Mouse (Mus musculus): Measurements from ENCODE around the gene Plekha7. TPM values are rescaled to one million over a fixed set of nuclear protein-coding genes. Genes with fewer than 3 reads are reported as not detected.

Plekha7 gene
- polyA plus RNA-seq, 3 experiments from 2014 or later: 4.6 to 13.4 (median 6.8) TPM

DNA sequence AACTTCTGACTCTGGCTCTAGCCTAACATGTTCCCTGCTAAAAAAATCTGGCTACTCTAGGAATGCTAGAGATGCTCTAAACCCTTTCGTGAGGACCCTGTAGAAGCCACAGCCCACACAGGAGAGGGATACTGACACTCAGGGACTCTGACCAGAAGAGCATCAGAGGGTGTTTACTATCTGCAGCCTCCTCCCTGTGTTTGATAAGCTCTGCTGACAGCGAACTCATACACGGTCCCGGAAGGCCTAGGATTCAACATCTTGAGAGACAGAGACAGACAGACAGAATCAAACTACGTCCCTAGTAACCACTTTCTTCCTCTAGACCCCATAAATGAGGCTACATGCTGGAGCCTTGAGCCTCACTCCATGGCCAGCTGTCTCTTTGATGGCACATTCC lies 20.2 kb downstream of the Plekha7 start:
- no peak for ATAC-seq

DNA sequence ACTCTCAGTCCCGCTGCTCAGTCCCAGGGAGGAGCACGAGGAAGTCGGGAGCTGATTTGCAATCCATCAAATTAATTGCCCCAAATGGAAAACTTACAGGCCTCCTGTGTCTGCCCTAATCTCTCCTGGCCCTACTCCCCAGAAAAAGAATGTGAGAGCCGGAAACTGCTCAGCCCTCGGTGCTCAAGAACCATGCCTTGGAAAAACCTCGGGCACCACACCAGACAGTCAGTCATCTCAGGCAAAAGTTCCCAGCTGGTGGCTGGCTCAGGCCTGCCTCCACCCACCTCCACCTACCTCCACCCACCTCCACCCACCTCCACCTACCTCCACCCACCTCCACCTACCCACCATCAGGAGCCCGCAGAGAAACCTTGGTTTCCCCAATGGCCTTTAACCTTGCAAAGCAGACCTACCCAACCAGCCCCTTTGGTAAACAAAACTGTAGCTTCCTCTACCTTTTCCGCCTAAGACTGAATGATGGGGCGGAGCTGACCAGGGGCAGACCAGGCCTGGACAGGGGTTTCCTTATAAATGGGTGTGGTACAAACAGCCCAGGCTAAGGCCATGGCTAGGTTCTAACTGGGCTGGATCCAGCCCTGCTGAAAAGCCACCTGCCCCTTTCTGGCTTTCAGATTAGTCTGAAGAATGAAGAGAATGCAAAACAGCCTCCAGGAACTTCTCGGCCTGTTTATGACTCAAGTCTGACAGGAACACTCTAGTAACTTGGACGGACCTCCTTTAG lies 21.4 kb downstream of the Plekha7 start:
- no peak for ATAC-seq

DNA sequence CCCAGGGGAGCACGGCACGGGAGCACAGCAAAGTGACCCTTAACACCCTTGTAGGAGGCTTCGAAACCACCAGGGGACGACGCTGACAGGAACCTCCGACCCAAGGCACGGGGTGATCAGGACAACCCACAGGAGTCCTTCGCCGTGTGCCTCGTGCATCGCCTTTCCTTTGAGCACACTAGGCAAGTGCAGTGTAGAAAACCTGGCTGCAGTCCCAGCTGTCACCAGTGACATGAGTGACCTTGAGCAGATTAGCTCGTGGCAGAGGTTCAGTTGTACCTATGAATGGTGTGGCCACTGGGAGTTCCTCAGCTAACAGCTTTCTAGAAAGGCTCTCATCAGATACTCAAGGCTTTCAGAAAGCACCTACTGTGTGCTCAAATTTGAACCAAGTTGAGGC lies 22.0 kb downstream of the Plekha7 start:
- ATAC-seq: no peak

- ATAC-seq: no peak
Observed at GRCm38 (mm10) chr7:116285216-116285615, 23.0 kb downstream of the Plekha7 start.

- no peak for ATAC-seq
Observed at GRCm38 (mm10) chr7:116282755-116283154, 25.4 kb downstream of the Plekha7 start.

GRCm38 (mm10) chr7:116280126-116280525 lies 28.1 kb downstream of the Plekha7 start:
- ATAC-seq: no peak

- no peak for ATAC-seq
Observed at GRCm38 (mm10) chr7:116278280-116278679, 29.9 kb downstream of the Plekha7 start.

GRCm38 (mm10) chr7:116276315-116276714 lies 31.9 kb downstream of the Plekha7 start:
- no peak for ATAC-seq

DNA sequence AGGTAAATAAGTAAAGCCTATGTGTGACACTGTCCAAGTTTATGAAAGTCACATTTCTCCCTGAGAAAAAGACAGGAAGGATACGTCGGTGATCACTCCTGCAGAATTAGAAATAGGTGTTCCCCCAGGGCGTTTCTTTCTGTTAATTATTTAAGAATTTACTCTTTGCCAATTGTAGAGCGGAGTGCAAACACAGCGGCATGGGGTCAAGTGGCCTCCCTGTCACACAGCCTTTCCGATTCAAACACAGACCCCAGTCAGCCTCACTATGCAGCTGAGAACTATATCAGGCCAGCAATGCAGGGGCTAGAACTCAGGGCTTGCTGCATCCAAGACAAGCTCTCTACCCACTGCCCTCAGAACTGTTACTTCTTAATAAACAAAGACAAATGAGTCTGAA lies 35.1 kb downstream of the Plekha7 start:
- no peak for ATAC-seq

DNA sequence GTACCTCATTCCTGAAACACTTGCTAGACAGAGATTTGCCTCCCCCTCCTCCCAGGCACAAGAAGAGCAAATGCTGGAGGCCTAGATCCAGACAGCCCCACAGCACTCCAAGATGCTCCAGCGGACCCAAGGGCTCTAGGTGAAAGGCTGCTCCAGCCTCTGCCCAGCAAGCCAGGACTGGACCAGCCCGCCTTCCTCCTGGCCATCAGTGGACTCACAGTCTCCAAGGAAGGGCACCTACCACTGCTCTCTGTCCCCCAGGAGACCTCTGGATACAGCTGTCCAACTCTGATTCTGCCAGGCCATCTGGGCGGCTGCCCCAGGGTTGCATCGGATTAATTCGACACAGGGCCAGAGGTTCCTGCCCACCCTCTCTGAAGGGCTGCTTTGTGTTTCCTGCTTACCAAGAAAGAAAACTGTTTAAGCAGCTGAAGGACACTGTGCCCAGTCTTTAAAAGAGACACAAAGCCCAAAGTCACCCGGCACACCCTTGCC lies 38.6 kb downstream of the Plekha7 start:
- ATAC-seq: no peak

- ATAC-seq: no peak
Observed at GRCm38 (mm10) chr7:116268113-116268926, 39.9 kb downstream of the Plekha7 start.

DNA sequence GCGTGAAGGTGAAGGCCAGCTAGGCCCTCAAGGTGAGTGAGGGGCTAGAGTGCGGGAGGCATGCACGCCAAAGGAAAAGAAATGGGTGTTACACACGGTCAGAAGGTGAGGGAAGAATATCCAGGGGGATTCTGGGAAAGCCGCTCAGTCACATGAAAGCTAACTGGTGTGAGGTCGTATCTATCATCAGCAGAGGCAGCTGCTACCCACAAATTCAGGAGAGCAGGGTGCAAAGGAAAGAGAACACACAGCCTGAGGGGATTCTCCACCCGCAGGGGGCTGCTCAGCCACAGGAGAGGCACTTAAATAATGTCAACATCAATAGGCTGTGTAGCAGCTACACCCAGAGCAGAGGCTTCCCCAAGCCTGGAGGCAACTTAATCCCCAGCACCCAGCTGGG lies 44.9 kb downstream of the Plekha7 start:
- ATAC-seq: no peak

DNA sequence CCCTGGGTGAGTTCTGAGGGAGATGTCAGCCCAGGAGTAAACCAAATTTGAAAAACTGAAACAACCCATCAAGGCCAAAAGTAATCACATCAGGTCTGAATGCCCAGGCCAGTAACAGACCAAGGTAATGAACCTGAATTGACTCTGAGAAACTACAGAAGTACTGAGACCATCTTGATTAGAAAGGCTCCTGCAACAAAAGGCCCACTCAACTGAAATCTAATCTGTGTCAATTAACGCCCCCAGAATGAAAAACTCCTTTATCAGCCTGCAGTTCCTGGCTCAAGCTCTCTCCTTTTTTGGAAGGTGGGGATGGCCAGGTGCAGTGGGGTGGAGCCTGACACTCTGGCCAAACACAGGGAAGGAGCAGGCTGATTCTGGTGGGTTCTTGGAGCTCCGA lies 45.7 kb downstream of the Plekha7 start:
- ATAC-seq: no peak

GRCm38 (mm10) chr7:116262101-116262500 lies 46.1 kb downstream of the Plekha7 start:
- no peak for ATAC-seq

- ATAC-seq: peak; percentile 38
Observed at GRCm38 (mm10) chr7:116260826-116261615, 47.2 kb downstream of the Plekha7 start.

- ATAC-seq: no peak
Observed at GRCm38 (mm10) chr7:116258464-116259185, 49.6 kb downstream of the Plekha7 start.

GRCm38 (mm10) chr7:116257953-116258352 lies 50.2 kb downstream of the Plekha7 start:
- no peak for ATAC-seq

DNA sequence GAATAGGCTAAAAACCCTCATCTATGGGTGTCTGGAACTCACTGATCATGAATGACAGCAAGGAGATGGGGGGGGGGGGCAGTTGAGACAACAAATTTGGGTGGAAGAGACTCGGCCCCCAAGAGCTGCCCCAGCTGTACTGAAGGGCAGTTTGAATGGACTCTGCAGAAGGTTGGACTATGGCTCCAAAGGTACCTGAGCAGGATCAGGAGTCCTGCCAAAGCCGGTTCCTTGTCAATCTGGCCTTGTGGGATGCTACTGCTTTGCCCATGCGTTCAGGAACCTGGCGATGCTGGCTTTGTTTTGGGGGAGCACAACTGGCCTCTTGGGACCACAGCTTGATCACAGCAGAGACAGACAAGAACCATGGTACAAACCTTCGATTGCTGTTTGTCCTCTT lies 52.5 kb downstream of the Plekha7 start:
- no peak for ATAC-seq

DNA sequence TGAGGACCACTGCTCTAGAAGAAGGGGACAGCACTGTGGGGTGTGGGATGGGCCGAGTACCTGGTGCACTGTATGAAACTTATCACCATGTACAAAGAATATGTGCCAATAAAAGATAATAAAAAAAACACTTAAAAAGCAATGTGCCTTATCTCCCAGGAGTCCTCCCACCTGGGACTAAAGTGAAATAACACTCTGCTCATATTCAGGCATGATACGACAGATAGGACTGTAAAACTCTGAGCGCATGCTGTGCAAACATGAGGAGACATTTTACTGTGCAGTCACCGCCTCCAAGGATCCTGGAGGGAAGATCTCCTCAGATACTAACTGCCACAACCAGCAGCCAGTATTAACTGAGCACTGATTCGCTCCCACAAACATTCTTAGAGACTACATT lies 53.5 kb downstream of the Plekha7 start:
- no peak for ATAC-seq

- no peak for ATAC-seq
Observed at GRCm38 (mm10) chr7:116252470-116252869, 55.7 kb downstream of the Plekha7 start.

- no peak for ATAC-seq
Observed at GRCm38 (mm10) chr7:116251516-116251915, 56.7 kb downstream of the Plekha7 start.

- no peak for ATAC-seq
Observed at GRCm38 (mm10) chr7:116248536-116248935, 59.6 kb downstream of the Plekha7 start.
